Mouse (Mus musculus) NIH3T3 (cell line): Measurements from ENCODE around the gene 2900011O08Rik.

ENCODE experiments used
- DNase-seq: peaks from one replicate; pipeline ENCODE4 v3.0.0-alpha.2; 2012; ENCODE audit warnings: low read depth

The 2900011O08Rik gene

GRCm38 (mm10) chr16:14137976-14138561 is 151.7 kb downstream of the 2900011O08Rik start:
- no peak for DNase-seq

DNA sequence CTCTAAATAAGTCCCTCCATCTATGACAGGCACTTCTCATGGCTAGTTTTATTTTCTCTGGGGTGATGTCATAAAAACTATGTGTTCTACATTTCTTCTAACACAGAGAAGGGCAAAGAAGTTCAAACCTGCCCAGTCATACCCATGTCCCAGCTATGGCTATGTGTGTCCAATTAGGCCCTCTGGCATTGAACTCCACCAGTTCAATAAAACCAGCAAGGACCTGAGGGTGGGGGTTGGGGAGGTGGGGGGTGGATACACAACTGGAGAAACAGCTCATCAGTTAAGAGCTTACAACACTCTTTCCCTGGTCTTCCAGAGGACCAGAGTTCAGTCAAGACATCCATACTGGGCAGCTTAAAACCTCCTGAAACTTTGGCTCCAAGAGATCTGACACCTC is 152.7 kb downstream of the 2900011O08Rik start:
- DNase-seq = no peak

DNA sequence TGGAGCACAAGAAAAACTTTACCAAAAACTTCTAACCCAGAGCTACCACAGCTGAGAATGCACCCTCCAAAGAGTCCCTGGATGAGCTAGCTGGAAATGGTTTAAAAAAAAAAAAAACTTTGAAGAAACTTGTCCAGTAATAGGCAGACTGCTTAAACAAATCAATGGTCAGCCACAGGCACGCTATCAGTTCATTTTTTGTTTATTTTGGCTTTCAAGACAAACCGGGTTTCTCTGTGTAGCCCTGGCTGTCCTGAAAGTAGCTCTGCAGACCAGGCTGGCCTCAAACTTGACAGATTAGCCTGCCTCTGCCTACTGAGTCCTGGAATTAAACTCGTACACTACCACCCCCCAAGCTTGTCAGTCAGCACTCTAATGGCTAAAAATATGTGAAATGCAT is 156.9 kb downstream of the 2900011O08Rik start:
- no peak for DNase-seq

DNA sequence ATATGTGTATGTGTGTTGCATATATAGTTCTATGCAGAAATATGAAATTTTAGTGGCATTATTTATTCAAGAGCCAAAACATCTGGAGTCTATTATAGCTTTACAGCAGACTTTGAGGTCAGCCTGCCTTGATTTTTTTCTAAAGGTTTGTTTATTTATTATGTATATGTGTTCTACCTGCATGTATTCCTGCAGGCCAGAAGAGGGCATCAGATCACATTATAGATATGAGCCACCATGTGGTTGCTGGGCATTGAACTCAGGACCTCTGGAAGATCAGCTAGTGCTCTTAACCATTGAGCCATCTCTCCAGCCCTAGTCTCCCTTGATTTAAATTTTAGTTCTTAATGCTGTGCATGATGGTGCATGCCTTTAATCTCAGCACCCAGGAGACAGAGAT is 161.3 kb downstream of the 2900011O08Rik start:
- DNase-seq = peak; percentile 27
